Mouse (Mus musculus) liver, adult 2 months (tissue): ENCODE measurements around the gene Lrrc10.

ENCODE experiments used
- CTCF ChIP-seq: fragments of 200-500 bp; IDR thresholded peaks from 2 replicates; pipeline ENCODE4 v1.5.1; 2011; ENCODE audit warnings: low read depth, low read length, control low read depth
- POLR2A ChIP-seq: fragments of 200-500 bp; IDR thresholded peaks from 2 replicates; pipeline ENCODE4 v1.6.1; 2011; ENCODE audit warnings: low read length, control low read depth; ENCODE audit not compliant: insufficient read depth; ENCODE audit errors: extremely low read depth

- TF ChIP-seq POLR2A: no peak
- TF ChIP-seq CTCF: no peak
These were observed 26.8 kb upstream of the Lrrc10 start for GRCm38 (mm10) chr10:117018281-117018840.
